Mouse (Mus musculus) CH12.LX (cell line): Measurements from ENCODE around the gene Dnph1. TPM values are rescaled to one million over a fixed set of nuclear protein-coding genes. Genes with fewer than 3 reads are reported as not detected.

Source experiments
- DNase-seq: peaks from one replicate; pipeline ENCODE4 v3.0.0-alpha.2; 2013; ENCODE audit errors: extremely low read depth
- H3K27ac ChIP-seq: 2 replicates; pipeline ENCODE4 v1.5.1; 2012; ENCODE audit warnings: low read depth, mild to moderate bottlenecking, control low read depth, moderate library complexity; ENCODE audit not compliant: insufficient read depth
- H3K27me3 ChIP-seq: replicated peaks from 2 replicates; pipeline ENCODE3; 2012; ENCODE audit warnings: inconsistent platforms
- H3K36me3 ChIP-seq, 2 experiments: replicated peaks in 1 of 2; 2 replicates each; pipeline versions ENCODE3 to v1.6.1; 2012; ENCODE audit warnings: inconsistent platforms in 1 of 2, low read length in 1 of 2, mild to moderate bottlenecking in 1 of 2, mixed read lengths in 1 of 2, moderate library complexity in 1 of 2; ENCODE audit not compliant: control insufficient read depth in 1 of 2, insufficient read depth in 1 of 2
- H3K4me1 ChIP-seq, 2 experiments: 2 replicates each; pipeline ENCODE4 v1.6.1; 2012; ENCODE audit warnings: inconsistent platforms in 1 of 2, moderate library complexity in 1 of 2; ENCODE audit not compliant: insufficient read depth in 2 of 2, control insufficient read depth in 1 of 2
- H3K4me2 ChIP-seq: 2 replicates; pipeline ENCODE4 v1.6.1; 2012; ENCODE audit warnings: low read depth, mild to moderate bottlenecking, control low read depth; ENCODE audit not compliant: poor library complexity, insufficient read depth, severe bottlenecking
- H3K4me3 ChIP-seq, 3 experiments: fragments of 150-350 bp in 1 of 3; sonication (generic) in 1 of 3; replicated peaks in 1 of 3; 2 replicates each; pipeline versions ENCODE3 to v1.5.1; 2011 to 2012; ENCODE audit warnings: low read depth in 2 of 3, low read length in 2 of 3, mild to moderate bottlenecking in 2 of 3, moderate library complexity in 2 of 3, control low read depth in 1 of 3, improper control_type of control experiment in 1 of 3, inconsistent platforms in 1 of 3, mixed read lengths in 1 of 3; ENCODE audit not compliant: poor library complexity in 1 of 3
- H3K79me2 ChIP-seq: replicated peaks from 2 replicates; pipeline ENCODE4 v1.6.1; 2012; ENCODE audit warnings: mild to moderate bottlenecking, moderate library complexity; ENCODE audit not compliant: control insufficient read depth, poor library complexity, insufficient read depth, severe bottlenecking; ENCODE audit errors: extremely low read depth
- H3K9ac ChIP-seq: 2 replicates; pipeline ENCODE4 v1.6.1; 2012; ENCODE audit warnings: low read depth, mild to moderate bottlenecking, control low read depth, moderate library complexity; ENCODE audit not compliant: insufficient read depth
- H3K9me3 ChIP-seq: replicated peaks from 2 replicates; pipeline ENCODE3; 2012; ENCODE audit warnings: low read length, inconsistent platforms, mixed read lengths
- CTCF ChIP-seq, 2 experiments: IDR thresholded peaks in 1 of 2; conservative IDR thresholded peaks in 1 of 2; 2 replicates each; pipeline ENCODE4 v1.5.1; 2011 to 2012; ENCODE audit warnings: low read depth in 2 of 2, low read length in 2 of 2, improper control_type of control experiment in 1 of 2, inconsistent platforms in 1 of 2, mild to moderate bottlenecking in 1 of 2, moderate library complexity in 1 of 2
- EP300 ChIP-seq: IDR thresholded peaks from 2 replicates; pipeline ENCODE4 v1.6.1; 2011; ENCODE audit warnings: low read length, improper control_type of control experiment
- ETS1 ChIP-seq: conservative IDR thresholded peaks from 2 replicates; pipeline ENCODE4 v1.6.1; 2012; ENCODE audit warnings: low read depth, mild to moderate bottlenecking, inconsistent platforms, low read length, improper control_type of control experiment, moderate library complexity
- GABPA ChIP-seq: IDR thresholded peaks from 2 replicates; pipeline ENCODE4 v1.6.1; 2012; ENCODE audit warnings: low read depth, low read length, improper control_type of control experiment, inconsistent platforms; ENCODE audit not compliant: insufficient replicate concordance
- IRF4 ChIP-seq: IDR thresholded peaks from 2 replicates; pipeline ENCODE4 v1.6.1; 2014; ENCODE audit warnings: low read depth, mild to moderate bottlenecking, inconsistent platforms, low read length, improper control_type of control experiment
- JUND ChIP-seq: conservative IDR thresholded peaks from 2 replicates; pipeline ENCODE4 v1.6.1; 2011; ENCODE audit warnings: low read depth, low read length, improper control_type of control experiment
- KAT2A ChIP-seq: IDR thresholded peaks from 2 replicates; pipeline ENCODE4 v1.6.1; 2012; ENCODE audit warnings: low read length, improper control_type of control experiment, inconsistent platforms; ENCODE audit not compliant: insufficient replicate concordance
- MAX ChIP-seq: IDR thresholded peaks from 2 replicates; pipeline ENCODE4 v1.6.1; 2011; ENCODE audit warnings: low read length, improper control_type of control experiment
- MAZ ChIP-seq: IDR thresholded peaks from 2 replicates; pipeline ENCODE4 v1.6.1; 2012; ENCODE audit warnings: low read depth, mild to moderate bottlenecking, inconsistent platforms, low read length, improper control_type of control experiment, moderate library complexity
- MEF2A ChIP-seq: IDR thresholded peaks from 2 replicates; pipeline ENCODE4 v1.6.1; 2014; ENCODE audit warnings: low read depth, mild to moderate bottlenecking, inconsistent platforms, low read length, improper control_type of control experiment, borderline replicate concordance
- MYC ChIP-seq: IDR thresholded peaks from 2 replicates; pipeline ENCODE4 v1.6.1; 2011; ENCODE audit warnings: low read depth, mild to moderate bottlenecking, improper control_type of control experiment, low read length
- NRF1 ChIP-seq: IDR thresholded peaks from 2 replicates; pipeline ENCODE4 v1.6.1; 2014; ENCODE audit warnings: low read depth, mild to moderate bottlenecking, inconsistent platforms, low read length, improper control_type of control experiment, moderate library complexity
- RAD21 ChIP-seq: IDR thresholded peaks from 2 replicates; pipeline ENCODE4 v1.6.1; 2011; ENCODE audit warnings: low read depth, mild to moderate bottlenecking, low read length, improper control_type of control experiment, moderate library complexity
- ZC3H11A ChIP-seq: IDR thresholded peaks from 2 replicates; pipeline ENCODE4 v1.6.1; 2012; ENCODE audit warnings: low read depth, mild to moderate bottlenecking, inconsistent platforms, low read length, improper control_type of control experiment
- ZKSCAN1 ChIP-seq: IDR thresholded peaks from 2 replicates; pipeline ENCODE4 v1.6.1; 2012; ENCODE audit warnings: low read depth, inconsistent platforms, low read length, improper control_type of control experiment, borderline replicate concordance
- ZNF384 ChIP-seq: IDR thresholded peaks from 2 replicates; pipeline ENCODE4 v1.6.1; 2012; ENCODE audit warnings: low read depth, low read length, improper control_type of control experiment, inconsistent platforms
- dilution Hi-C: fragments of 300-500 bp; cut with MboI; formaldehyde crosslinking; loops from 2 replicates; pipeline ENCODE4 v1.14.3; 2020; ENCODE audit warnings: low sequenced_read_pairs; ENCODE audit not compliant: extremely low pct_unique_long_range_greater_than_20kb, extremely low pct_ligation_motif_present
- in situ Hi-C: fragments of 300-500 bp; cut with MboI; formaldehyde crosslinking; loops from 3 replicates; pipeline ENCODE4 v1.14.3; 2019; ENCODE audit warnings: low sequenced_read_pairs, low pct_ligation_motif_present, low pct_unique_long_range_greater_than_20kb, mixed read lengths
- polyA plus RNA-seq: library from polyadenylated mRNA; unstranded; fragments of >175 nt; gene quantifications from 2 replicates; pipeline ENCODE4 v1.2.1, GENCODE M21; 2012; ENCODE audit warnings: low read depth; ENCODE audit not compliant: insufficient read length
- total RNA-seq, 2 experiments: library from RNA; depleted of rRNA; stranded (reverse); fragments of 300-350 nt in 1 of 2; fragments of >200 nt in 1 of 2; gene quantifications; 2 replicates each; pipeline ENCODE4 v1.2.3; 2012 to 2014

Gene Dnph1
- total and polyA plus RNA-seq, 3 experiments: 18.5 to 30.2 (median 28.4) TPM

DNA sequence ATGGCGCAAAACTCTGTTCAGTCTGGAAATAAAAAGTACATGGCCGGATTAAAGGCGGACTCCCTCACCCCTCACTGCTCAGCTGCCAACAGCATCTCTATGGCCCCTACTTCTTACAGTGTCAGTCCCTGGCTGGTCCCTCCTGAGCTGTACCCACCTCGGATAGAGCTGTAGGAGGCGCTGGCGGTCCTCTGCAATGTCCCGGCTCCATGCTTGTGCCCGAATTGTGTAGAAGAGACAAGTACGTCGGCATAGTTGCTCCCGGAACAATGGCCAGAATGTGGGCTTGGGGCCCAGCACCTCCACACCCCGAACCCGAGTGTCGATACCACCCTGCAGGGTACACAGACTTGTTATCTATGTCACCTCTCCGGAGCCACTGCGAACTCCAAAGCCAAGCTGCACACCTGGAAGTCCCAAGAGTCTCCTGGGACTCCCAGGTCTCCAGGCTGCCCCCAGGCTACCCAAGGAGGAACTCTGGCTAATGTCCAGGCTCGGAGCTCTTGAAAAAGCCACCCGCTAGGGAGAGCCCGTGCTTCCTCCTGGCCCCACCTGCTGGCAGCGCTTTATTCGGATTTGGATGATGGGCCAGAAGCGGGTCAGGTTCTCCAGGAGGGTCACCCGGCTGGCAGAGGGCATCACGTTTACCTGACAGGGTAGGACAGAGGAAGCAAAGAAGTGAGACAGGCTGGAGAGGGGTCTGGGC is 25.6 kb downstream of the Dnph1 start:
- H3K27ac ChIP-seq: no peak overlapping the region
- H3K4me2 ChIP-seq: no peak overlapping the region
- H3K36me3 ChIP-seq: no peaks in the 10 kb centered on the region
- H3K9me3 ChIP-seq: no peaks in the 10 kb centered on the region
- dilution Hi-C loops: no loop called here
- peaks cover 6% of the 10 kb centered on the region for H3K27me3 ChIP-seq
- H3K4me3 ChIP-seq: no peak overlapping the region
- H3K79me2 ChIP-seq: no peaks in the 10 kb centered on the region
- no peak for TF ChIP-seq ZKSCAN1
- TF ChIP-seq CTCF (conservative IDR thresholded peaks at IDR 0.05 in 1 of 2, IDR thresholded peaks at IDR 0.05 in 1 of 2; ENCODE audit: low read depth in 2 of 2, low read length in 2 of 2): peak in 1 of 2 experiments; percentile 36; a peak in 2 of 4 replicates
- peak; percentile 17 for TF ChIP-seq RAD21
- no peak for TF ChIP-seq MAZ
- no peak for TF ChIP-seq NRF1
- no peak for TF ChIP-seq ETS1
- no peak for TF ChIP-seq MYC
- no peak for TF ChIP-seq IRF4
- no peak for TF ChIP-seq ZC3H11A
- no peak for TF ChIP-seq MEF2A
- no peak for TF ChIP-seq JUND
- no peak for TF ChIP-seq ZNF384
- no peak for TF ChIP-seq GABPA
- in situ Hi-C loops: no loop called here
- H3K4me1 ChIP-seq: 0 out of 4 replicates have a peak, but pooled peaks cover 0 to 4% of the 10 kb centered on the region in 2 experiments
- H3K9ac ChIP-seq: no peak overlapping the region
- no peak for DNase-seq

DNA sequence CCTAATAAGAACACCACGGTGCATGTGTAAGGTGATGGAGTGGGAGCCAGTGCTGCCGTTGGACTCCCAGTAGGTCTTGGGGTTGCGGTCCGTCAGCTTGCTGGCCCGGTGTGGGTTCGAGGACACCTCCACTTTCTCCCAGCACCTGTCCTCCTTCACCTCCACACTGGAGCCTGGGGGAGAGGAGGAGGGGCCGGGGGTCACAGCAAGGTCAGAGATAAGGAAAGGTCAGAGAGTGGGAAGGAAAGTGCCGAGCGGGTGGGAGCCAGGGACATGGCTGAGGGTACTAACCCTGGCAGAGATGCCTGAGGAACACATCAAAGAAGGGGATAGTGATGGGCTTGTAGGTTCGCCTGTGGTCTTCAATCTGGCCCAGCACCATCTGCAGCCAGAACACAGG is 28.6 kb downstream of the Dnph1 start:
- no peak overlapping the region for H3K4me2 ChIP-seq
- H3K9ac ChIP-seq: no peak overlapping the region
- no peak for DNase-seq
- in situ Hi-C loops: no loop called here
- H3K9me3 ChIP-seq: no peaks in the 10 kb centered on the region
- no peak overlapping the region for H3K4me3 ChIP-seq
- dilution Hi-C loops: no loop called here
- H3K36me3 ChIP-seq: no peaks in the 10 kb centered on the region
- no peak overlapping the region for H3K27ac ChIP-seq
- H3K79me2 ChIP-seq: no peaks in the 10 kb centered on the region
- TF ChIP-seq MAX: no peak
- TF ChIP-seq EP300: no peak
- no peak for TF ChIP-seq ZC3H11A
- TF ChIP-seq KAT2A: no peak
- TF ChIP-seq, all 38 proteins: peak for 0
- H3K4me1 ChIP-seq: 0 out of 4 replicates have a peak, but pooled peaks cover 0 to 4% of the 10 kb centered on the region in 2 experiments
- peaks cover 2% of the 10 kb centered on the region for H3K27me3 ChIP-seq
